Mouse (Mus musculus) left cerebral cortex, postnatal 10 days (tissue): ENCODE measurements around the gene Haao. TPM values are rescaled to one million over a fixed set of nuclear protein-coding genes. Genes with fewer than 3 reads are reported as not detected.

Experiments used
- DNase-seq, 2 experiments: peaks; one replicate each; pipeline ENCODE4 v3.0.0; 2021 to 2022; ENCODE audit warnings: low spot score in 2 of 2, mixed read lengths in 1 of 2; ENCODE audit errors: extremely low spot score in 1 of 2
- intact Hi-C: fragments of 180-260 bp; cut with DNase I; formaldehyde crosslinking; loops from one replicate; pipeline ENCODE4 v1.15.1; 2025
- total RNA-seq, 2 experiments: library from RNA; stranded (reverse); gene quantifications; 2 replicates each; pipeline ENCODE4 v1.2.3; 2021

Gene Haao
- total RNA-seq, result not detected

DNA sequence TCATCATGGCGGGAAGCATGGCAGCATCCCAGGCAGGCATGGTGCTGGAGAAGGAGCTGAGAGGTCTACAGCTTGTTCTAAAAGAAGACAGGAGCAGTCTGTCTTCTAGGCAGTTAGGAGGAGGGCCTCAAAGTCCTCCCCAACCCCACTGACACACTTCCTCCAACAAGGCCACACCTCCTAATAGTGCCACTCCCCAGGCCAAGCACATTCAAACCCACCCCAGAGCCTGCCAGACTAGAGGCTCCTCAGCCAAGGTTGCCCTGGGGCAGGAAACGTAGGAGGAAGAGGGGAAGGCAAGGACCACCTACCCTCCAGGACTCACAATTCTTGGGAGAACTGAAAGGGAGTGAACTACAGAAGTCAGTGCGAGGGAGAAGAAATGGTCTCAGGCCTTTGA is at the start of gene Haao:
Gene Haao, minus strand, starts transcription at position 149 of the 400 bp plus-strand sequence.
- no peak for DNase-seq
- intact Hi-C loops, result no loop called here

DNA sequence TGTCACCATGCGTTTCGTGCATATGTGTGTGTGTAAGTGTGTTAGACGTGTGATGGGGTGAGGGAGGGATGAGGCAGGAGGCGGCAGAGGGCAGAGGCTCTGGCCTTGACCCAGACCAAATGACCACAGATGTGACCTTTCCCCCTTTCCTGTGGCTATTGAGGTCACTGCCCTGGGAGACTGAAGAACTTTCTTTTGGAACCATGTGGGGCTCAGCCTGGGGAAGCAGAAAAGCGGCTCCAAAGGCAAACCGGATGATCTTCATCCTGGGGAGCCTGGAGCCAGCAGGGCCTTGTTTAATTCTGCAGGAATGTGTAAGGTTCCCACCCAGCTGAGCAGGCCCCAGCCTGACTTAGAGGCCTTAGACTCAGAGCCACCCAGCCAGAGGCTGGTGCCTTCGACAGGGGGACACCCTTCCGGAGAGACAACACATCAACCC is 49.6 kb upstream of the Haao start:
- intact Hi-C loops, result no loop called here
- DNase-seq, result peak in 1 of 2 experiments; percentile 50

DNA sequence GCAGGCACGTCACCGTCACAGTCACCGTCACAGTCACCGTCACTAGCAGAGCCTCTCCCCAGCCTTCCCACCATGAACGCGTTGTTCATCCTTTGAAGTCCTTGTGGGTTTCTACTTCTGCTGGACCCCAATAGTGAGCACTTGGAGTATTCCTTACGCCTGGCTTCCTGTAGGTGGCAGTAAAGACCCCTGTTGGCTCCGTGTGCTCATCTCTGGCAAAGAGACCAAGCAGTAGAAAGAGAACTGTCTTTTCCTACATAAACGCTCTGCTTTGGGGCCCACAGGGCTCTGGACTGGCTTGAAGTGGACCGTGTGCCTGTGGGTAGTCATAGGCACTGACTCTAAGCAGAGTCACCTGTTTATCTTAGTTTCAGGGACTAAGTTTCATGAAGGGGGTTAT is 49.0 kb upstream of the Haao start:
- peak; percentile 53 to 65 for DNase-seq
- intact Hi-C loops, result no loop called here

DNA sequence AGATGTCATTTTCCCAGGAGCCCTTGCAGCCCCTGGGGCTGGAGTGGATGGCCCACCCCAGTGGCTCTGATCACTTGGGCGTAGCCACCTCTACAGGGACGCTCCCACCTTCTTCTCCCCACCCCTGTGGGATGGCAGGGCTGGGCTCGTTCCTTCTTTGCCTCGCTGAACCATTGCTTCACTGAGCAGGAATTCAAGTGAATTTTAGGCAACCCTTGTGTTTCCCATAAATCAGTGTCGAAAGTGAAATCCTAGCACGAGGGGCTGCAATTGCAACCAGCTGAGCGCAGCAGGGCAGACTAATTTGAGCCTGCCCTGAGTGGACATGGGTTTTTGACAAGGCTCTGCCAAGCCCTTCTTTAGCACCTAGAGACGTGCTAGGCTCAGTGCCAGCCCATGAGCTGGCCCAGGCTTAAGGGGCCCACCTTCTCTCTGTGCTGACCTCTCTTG is 47.6 kb upstream of the Haao start:
- intact Hi-C loops, result no loop called here
- DNase-seq, result no peak

DNA sequence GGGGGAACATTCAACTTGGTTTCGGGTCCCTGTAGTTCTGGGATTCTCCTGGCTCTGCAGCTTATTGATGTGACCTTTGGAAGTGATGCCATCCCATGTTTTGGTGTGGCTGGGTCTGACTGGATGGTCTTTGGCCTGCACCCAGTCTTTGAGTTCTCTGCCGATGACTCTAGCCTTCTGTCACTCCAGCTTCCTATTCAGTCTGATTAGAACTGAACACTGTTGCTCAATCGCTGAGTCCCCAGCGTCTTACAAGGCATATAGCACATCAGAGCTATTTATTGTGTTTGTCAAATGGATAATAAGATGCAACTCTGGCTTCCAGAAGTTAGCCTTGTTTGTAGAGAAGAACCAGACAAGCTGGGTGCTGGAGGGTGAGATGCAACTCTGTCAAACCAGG is 45.4 kb upstream of the Haao start:
- DNase-seq, result no peak
- intact Hi-C loops, result no loop called here

DNA sequence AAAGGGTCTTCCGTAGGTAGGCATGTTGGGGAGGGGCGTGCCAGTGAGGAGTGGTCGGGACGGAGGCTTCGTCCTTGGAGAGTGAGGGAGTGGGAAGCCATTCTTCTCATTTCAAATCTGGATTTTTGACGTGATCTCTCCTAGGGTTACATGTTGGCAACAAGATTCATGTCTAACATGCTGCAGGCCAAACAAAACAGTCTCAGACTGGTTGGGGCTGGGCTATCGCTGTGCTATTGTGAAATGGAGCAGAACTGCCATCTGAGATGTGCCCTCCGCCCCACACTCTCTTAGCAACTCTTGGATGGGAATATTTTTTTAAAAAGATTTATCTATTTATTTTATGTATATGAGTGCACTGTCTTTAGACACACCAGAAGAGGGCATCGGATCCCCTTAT is 44.1 kb upstream of the Haao start:
- DNase-seq, result no peak
- intact Hi-C loops, result no loop called here

DNA sequence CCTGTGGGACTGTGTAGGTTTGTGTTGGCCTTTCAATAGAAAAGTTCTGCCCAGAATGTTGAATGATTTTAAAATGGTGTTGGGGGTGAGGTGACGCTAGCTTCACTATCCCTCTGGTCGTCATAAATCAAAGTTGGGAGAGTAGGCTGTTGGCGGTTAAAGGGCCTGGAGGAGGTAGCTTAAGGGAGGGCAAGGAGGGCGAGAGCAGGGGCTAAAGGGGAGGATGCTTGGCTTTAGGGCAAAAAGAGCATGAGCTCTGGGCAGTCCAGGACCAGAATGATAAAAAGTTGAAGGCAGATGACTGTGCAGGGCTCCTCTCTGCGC is 42.6 kb upstream of the Haao start:
- intact Hi-C loops, result no loop called here
- no peak for DNase-seq

DNA sequence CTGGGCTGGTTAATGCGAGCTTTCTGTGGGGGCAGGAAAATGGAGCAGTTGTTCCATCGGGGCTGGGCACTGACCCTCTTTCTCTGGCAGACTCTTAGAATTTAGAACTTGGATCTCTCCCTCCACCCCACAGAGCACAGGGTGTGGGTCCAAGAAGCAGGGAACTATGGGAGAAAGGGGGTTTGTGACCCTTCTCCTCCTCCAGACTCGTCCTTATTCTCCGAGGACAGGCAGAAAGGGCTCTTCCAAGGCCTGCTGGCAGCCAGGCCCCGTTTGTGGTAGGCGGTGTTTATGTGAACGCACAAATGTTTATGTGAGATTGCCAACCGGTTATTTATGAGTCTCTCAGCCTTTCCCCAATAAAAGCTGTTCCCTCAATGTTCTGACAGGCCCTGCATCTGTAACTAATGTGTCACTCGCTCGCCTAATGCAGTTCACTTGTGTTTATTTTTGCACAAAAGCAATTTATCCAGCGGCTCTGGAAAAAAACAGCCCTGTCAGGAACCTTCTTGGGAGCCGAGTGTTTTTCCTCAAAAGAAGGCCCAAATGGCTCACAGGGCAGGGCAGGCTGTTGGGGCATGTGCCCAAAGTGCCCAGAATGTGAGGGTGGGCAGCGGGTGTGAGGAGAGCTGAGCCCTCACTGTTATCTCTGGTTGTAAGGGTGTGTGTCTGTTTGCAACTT is 42.1 kb upstream of the Haao start:
- DNase-seq, result peak in 1 of 2 experiments; percentile 63
- intact Hi-C loops, result no loop called here

DNA sequence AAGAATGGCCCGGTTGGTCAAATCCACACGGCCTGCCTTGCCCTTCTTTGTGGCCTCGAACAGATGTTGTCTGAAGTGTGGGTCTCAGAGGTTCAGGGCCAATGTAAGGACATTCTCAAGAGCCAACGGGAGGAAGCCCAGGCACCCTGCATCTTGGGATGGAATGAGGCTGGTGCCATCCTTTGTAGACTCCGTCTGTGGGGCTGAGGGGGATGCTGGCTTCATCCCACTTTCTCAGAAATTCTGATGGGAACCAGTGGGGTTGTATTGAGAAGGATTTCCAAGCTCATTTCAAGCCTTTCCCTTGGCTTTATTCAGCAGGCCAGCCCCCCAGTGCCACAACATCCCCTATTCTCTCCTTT is 41.5 kb upstream of the Haao start:
- no peak for DNase-seq

DNA sequence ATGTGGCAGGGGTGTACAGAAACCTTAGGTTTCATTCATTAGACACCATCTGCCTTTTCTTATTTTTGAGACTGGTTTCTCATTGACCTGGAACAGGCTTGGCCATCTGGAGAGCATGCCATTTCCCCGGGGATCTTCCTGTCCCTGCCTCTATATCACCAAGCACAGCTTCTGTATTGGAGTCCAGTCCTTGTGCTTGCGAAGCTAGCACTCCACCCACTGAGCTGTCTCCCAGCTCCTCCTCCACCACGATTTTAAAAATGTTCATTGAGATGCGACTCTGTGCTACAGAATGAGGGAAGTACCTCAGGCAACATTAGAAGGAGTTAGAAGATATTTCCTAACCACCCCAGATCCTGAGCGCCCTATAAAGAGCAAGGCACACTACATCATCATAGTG is 39.5 kb upstream of the Haao start:
- intact Hi-C loops, result no loop called here
- no peak for DNase-seq

More for the DNA sequence above, 41.5 kb upstream of the Haao start:
- intact Hi-C loops, result no loop called here

DNA sequence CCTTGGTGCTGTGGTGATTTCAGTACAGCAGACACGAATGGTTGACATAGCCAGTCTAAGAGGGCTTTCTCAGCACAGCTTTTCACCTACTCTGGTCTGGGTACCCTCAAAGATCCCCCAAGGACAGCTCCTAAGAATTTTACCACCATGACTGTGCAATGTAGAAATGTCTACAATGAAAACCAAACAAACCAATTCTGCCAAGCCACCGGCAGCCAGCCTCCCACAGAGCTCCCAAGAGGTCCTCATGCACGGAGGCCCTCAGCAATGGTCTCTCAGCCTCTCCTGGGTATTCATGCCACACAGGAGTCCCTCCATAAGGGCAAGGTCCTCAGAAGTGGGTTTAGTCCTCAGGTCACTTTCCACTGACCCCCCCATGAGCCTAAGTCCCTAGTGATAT is 38.6 kb upstream of the Haao start:
- intact Hi-C loops, result no loop called here
- DNase-seq, result no peak

DNA sequence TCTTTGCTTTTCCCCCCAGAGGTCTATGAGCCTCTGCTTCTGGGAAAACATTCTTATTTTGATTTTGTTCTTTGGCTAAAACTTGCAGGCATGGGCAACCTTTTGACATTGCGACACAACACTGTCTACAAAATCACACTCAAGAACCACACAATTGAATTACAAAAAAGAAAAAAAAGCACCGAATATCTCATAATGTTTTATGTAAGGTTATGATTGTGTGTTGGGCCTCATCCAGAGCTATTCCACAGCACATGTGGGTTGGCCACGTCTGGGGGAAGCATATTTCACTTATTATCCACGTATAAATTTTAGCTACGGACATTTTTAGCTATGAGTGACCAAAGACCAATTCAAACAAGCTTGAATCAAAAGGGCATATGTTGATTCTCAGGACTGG is 38.0 kb upstream of the Haao start:
- intact Hi-C loops, result no loop called here
- no peak for DNase-seq

DNA sequence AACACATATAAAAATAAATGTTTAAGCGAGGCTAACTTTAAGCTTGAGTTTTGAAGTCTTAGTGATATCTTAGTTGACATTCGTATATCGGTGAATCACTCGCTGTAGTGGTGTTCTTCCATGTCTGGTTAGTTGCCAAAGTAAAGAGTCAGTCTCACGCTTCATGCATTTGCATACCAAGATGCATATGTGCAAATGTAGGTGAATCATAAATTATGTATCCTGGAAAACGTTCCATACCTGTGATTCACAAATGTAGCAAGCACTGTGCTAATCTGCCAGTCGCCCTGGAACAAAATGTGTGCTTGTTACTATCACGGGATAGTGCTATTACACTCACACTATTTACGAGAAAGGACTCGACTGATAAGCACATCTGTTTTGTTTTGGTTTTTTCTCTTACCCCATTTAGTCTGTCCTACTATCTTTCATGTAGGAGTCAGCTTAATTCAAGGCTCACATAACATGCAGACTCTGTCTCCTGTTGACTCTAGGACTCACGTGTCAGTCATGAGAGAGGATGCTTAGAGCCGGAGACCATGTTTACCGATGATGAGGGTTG is 37.3 kb upstream of the Haao start:
- intact Hi-C loops, result no loop called here
- no peak for DNase-seq

DNA sequence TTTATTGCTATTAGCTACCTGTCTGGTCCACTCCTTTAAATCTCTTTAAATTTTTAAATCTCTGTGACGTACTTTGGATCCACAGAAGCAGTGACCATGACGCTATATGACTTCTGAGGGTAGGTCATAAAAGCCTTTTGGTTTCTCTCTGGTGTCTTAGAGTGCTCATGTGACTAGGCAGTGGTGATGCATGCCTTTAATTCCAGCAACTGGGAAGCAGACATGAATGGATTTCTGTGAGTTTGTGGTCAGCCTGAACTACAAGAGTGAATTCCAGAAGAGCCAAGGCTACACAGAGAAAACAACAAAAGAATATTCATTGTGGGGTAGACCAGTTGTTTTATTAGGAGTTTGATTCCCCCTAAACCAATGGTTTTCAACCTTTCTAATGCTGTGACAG is 35.0 kb upstream of the Haao start:
- no peak for DNase-seq
- intact Hi-C loops, result no loop called here

DNA sequence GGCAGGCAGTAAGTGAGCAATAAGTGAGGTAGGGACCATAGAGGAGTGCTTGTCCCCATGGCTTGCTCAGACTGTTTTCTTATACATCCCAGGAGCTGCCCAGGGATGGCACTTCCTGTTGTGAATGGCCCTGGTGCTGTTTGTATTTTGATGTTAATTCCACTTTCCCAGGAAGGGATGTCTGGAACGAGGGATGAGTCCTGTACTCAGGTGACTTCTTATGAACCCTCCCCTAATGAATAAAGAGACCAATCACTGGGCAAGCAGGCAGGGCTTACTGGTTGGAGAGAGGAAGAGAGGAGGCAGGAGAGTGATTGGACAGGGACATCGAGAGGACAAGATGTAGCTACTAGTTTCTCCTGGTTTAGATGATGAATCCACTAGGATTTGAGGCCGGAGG is 33.3 kb upstream of the Haao start:
- intact Hi-C loops, result no loop called here
- no peak for DNase-seq

DNA sequence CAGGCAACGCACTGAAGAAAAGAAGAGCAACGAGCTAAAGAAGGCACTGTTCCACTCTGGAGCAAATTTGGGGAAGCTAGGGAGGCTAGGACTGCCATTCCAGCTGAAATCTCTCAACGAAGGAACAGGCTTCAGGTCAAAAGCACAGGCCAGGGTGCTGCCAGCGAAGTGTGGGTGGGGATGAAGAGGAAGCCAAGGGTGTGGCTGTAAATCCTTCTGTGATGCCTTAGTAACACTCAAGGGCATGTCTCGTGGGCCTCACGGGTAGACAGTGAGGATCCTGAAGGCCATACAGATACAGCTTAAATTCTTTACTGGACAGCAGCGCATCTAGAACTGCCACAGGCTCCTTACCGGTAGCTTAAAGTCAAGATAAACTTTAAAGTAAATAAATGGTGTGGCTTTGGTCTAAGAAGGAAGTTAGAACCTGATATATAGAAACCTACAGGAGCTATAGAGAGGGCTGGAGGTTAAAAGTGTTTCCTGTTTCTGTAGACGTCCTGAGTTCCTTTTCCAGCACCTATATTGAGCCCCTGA is 32.5 kb upstream of the Haao start:
- intact Hi-C loops, result no loop called here
- no peak for DNase-seq

DNA sequence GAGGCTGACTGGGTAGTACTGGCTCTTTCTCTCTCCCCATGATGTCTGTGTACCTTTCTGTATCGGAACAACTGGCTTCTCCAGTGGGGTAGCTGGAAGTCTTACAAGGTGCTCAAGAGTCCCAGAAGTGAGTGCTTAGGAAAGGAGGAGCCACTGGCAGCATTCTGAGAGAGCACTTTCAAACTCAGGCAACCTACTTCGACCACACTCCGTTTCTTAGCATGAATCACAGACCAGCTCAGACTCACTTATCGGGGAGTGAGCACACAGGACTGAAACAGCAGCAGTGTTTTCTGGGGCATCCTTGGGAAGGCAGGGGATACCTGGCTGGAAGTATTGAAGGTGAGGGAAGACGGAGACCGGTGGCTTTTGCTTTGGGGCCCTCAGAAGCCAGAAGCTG is 31.9 kb upstream of the Haao start:
- no peak for DNase-seq
- intact Hi-C loops, result no loop called here

DNA sequence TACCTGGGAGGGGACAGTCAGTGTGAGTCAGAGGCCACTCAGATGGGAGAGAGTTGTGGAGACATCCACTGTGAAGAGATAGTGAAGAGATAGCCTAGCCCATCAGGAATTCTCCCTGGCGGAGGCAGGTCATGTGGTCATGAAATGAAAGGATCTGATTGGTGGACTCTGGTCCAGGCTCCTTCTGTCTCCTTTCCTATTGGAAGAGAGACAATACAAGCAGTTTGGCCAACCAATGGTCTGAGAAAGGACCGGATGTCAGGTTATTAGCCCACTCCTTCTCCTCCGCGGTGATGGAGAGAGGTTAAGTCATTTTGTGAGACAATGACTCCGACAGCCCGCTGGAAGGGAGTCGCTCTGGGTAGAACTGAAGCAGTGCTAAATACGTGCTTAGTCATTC is 26.8 kb upstream of the Haao start:
- intact Hi-C loops, result loop anchor here (5.0 kb wide), 1 partner anchor 513 kb away; no protein-coding TSS in a partner anchor
- DNase-seq, result no peak

DNA sequence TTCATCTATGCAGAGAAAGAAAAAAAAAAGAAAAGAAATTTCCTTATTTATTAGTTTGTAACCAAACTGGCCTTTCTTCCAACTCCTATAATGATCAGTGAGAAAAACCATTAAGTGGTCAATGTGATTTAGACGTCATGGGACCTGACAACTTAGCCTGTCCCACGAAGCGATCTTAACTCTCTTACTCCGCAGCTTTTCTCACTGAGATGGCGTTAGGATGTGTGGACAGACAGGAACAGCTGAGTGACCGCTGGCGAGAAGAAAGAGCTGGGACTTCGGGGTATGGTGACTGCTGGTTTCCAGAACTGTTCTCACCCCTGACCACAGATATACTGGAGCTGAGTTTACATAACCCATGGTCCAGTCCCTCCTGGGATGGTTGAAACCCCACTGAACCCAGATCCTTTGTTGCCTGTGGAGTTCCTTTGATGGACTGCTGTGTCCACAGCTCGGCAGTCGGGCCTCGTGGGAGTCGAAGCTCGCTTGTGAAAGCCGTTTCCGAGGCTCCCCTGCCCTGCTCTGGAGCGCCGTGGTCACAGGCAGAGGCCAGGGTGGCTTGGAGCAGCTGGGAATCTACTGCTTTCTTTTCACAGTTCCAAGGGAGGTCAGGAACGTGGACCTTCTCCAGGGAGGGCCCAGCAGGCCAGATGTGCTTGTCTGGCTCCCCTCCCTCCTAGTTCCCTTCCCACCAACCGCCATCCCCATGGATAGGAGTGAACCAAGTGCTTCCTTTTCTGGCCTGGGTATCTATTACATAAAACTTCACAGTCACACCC is 25.8 kb upstream of the Haao start:
- intact Hi-C loops, result loop anchor here (5.0 kb wide), 1 partner anchor 514 kb away; no protein-coding TSS in a partner anchor
- DNase-seq, result peak in 1 of 2 experiments; percentile 84

DNA sequence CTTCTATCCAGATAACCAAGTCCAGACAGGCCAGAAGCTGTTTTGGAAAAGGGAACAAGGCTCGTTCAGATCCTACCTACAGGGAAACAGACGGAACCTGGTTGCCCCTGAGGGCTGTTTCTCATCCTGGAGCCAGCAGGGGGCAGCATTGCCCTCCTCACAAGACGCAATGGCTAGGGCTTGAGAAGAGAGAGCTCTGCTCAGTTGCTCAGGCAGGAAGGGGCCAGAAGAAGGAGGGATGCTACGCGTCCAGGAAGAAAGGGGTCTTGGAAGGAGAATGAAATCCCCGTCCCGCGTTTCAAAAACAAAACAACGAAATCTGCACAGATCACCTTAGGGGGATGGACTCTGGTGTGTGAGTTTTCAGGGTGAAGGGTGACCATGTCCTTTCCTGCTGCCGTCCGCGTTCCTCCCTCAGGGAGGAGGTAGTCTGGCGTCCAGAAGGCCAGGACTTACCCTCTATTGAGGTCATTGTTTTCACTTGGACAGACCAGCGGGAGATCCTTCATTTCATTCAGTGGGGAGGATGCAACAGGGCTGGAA is 25.1 kb upstream of the Haao start:
- peak; percentile 78 to 84 for DNase-seq
- intact Hi-C loops, result loop anchor here (5.0 kb wide), 1 partner anchor 514 kb away; no protein-coding TSS in a partner anchor
